Mouse (Mus musculus) midbrain, embryonic 15.5 days (tissue): ENCODE measurements around the gene Gm7879. TPM values are rescaled to one million over a fixed set of nuclear protein-coding genes. Genes with fewer than 3 reads are reported as not detected.
A peak's percentile ranks its signal among the peaks of the same experiment; 100 is the strongest.

Experiments used
- ATAC-seq: fragments of 200-750 bp; cut with Nextera tagmentation; replicated peaks from 2 replicates; pipeline ENCODE4 v1.8.0; 2017; ENCODE audit warnings: moderate TSS enrichment
- H3K27ac ChIP-seq: fragments of 300-500 bp; sonication (generic); 2 replicates; pipeline ENCODE4 v1.5.1; 2015; ENCODE audit warnings: mild to moderate bottlenecking, inconsistent platforms
- H3K27me3 ChIP-seq: fragments of 300-500 bp; sonication (generic); replicated peaks from 2 replicates; pipeline ENCODE4 v1.6.1; 2015; ENCODE audit warnings: inconsistent platforms
- H3K36me3 ChIP-seq: fragments of 300-500 bp; sonication (generic); replicated peaks from 2 replicates; pipeline ENCODE4 v1.6.1; 2015; ENCODE audit warnings: inconsistent platforms
- H3K4me1 ChIP-seq: fragments of 300-500 bp; sonication (generic); 2 replicates; pipeline ENCODE4 v1.6.1; 2015; ENCODE audit warnings: inconsistent platforms
- H3K4me2 ChIP-seq: fragments of 300-500 bp; sonication (generic); 2 replicates; pipeline ENCODE4 v1.6.1; 2015; ENCODE audit warnings: inconsistent platforms, mild to moderate bottlenecking, moderate library complexity
- H3K4me3 ChIP-seq: fragments of 300-500 bp; sonication (generic); 2 replicates; pipeline ENCODE4 v1.5.1; 2015; ENCODE audit warnings: mild to moderate bottlenecking, inconsistent platforms
- H3K9ac ChIP-seq: fragments of 300-500 bp; sonication (generic); 2 replicates; pipeline ENCODE4 v1.6.1; 2015; ENCODE audit warnings: mild to moderate bottlenecking, inconsistent platforms
- H3K9me3 ChIP-seq: fragments of 300-500 bp; sonication (generic); 2 replicates; pipeline ENCODE4 v1.6.1; 2016; ENCODE audit warnings: inconsistent platforms
- WGBS: fragments of 180-500 bp; shearing (Covaris S2); methylation state at CpG from one replicate; pipeline ENCODE4 v1.1.7; 2015; ENCODE audit warnings: mixed read lengths; 5-methylcytosine and 5-hydroxymethylcytosine counted together
- polyA plus RNA-seq: library from polyadenylated mRNA; unstranded; fragments of >200 nt; fragmentation: Nextera tagmentation; extraction: Ambion mirVana; gene quantifications from 2 replicates; pipeline ENCODE4 v1.2.1, GENCODE M21; 2015

Gm7879 gene
- polyA plus RNA-seq, 1 experiment from 2014 or later: 0.83 TPM

- Histone ChIP-seq H3K4me3 (no peak overlapping the region), H3K9me3 (no peaks in the 10 kb centered on the region), H3K4me2 (no peak overlapping the region), H3K36me3 (no peaks in the 10 kb centered on the region), H3K9ac (no peak overlapping the region), H3K27me3 (no peaks in the 10 kb centered on the region), H3K27ac (no peak overlapping the region), H3K4me1 (no peaks in the 10 kb centered on the region)
- 92% methylated on average over 3 of the region's 3 CpGs for WGBS
- no peak for ATAC-seq
These were observed 8.3 kb upstream of the Gm7879 start for GRCm38 (mm10) chr5:43904685-43905084.

DNA sequence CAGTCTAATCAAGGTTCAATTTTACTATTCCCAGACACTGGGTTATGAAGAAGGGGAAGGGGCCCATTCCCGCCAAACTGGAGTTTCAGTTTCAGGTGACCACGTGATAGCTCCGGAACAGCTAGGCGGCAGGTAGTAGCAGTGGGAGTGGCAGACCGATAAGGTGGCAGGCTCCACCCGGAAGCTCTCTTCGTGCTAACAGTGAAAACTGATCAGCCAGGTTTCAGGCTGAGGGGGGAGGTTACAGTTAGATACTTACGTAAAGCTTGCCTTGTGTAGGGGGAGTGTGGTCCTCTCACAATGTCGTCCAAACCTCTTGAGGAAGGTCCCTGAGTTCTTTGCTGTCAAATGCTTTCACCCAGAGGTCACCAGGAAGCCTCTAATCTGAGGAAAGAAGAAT lies 3.7 kb upstream of the Gm7879 start:
- 71% methylated on average over 9 of the region's 9 CpGs for WGBS
- H3K9ac ChIP-seq: no peak overlapping the region
- H3K4me1 ChIP-seq: no peaks in the 10 kb centered on the region
- H3K27ac ChIP-seq: no peak overlapping the region
- H3K27me3 ChIP-seq: no peaks in the 10 kb centered on the region
- no peaks in the 10 kb centered on the region for H3K9me3 ChIP-seq
- H3K4me3 ChIP-seq: no peak overlapping the region
- no peak for ATAC-seq
- no peak overlapping the region for H3K4me2 ChIP-seq
- H3K36me3 ChIP-seq: no peaks in the 10 kb centered on the region

DNA sequence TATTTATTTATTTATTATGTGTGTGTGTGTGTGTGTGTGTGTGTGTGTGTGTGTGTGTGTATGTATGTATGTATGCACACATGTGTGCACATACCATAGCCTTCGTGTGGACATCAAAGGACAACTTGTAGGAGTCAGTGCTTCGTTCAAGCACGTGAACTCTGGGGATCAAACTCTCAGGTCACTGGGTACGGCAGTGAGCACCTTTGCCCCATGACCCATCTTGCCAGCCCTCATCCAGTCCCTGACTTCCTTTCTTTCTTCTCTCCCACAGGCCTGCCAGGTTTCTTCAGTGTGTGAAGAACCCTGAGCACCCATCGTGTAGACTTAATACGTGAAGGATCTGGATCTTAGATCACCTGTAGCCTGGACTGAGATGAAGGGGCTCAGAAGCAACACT lies 2.9 kb upstream of the Gm7879 start:
- no peak overlapping the region for H3K9ac ChIP-seq
- no peaks in the 10 kb centered on the region for H3K4me1 ChIP-seq
- H3K27me3 ChIP-seq: no peaks in the 10 kb centered on the region
- ATAC-seq: no peak
- no peaks in the 10 kb centered on the region for H3K36me3 ChIP-seq
- no peak overlapping the region for H3K4me3 ChIP-seq
- no peak overlapping the region for H3K4me2 ChIP-seq
- H3K9me3 ChIP-seq: no peaks in the 10 kb centered on the region
- no peak overlapping the region for H3K27ac ChIP-seq
- 92% methylated on average over 6 of the region's 6 CpGs for WGBS

DNA sequence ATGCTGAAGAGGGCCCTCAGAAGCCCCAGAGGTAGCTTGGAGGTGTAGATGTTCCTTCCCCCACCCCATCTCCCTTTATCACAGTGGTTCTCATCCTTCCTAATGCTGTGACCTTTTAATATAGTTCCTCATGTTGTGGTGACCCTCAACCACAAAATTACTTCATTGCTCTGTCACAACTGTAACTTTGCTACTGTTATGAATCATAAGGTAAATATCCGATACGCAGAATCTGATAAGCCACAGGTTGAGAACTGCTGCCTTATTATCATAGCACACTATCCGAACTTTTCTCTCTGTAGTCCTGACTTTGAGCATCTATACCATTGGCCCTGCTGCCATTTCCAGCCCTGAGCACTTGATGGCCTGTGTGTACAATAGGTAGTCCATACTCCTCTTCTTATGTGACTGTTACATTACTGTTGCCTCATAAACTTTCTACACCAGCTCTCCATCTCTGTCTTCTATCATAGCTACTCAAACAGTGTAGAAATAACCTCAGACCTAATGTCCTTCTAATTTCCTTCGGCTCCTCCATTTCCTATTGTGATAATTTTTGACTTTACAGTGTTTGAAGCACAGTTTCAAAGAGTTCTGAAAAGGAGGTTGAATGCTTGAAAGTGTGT lies 2.4 kb downstream of the Gm7879 start:
- H3K36me3 ChIP-seq: no peaks in the 10 kb centered on the region
- H3K27me3 ChIP-seq: no peaks in the 10 kb centered on the region
- no peaks in the 10 kb centered on the region for H3K4me1 ChIP-seq
- no peak overlapping the region for H3K9ac ChIP-seq
- no peak overlapping the region for H3K4me3 ChIP-seq
- no peaks in the 10 kb centered on the region for H3K9me3 ChIP-seq
- no peak overlapping the region for H3K27ac ChIP-seq
- H3K4me2 ChIP-seq: no peak overlapping the region
- 93% methylated on average over 4 of the region's 4 CpGs for WGBS
- ATAC-seq: no peak

GRCm38 (mm10) chr5:43921877-43922276 lies 8.9 kb downstream of the Gm7879 start:
- Histone ChIP-seq H3K9me3 (no peaks in the 10 kb centered on the region), H3K36me3 (no peaks in the 10 kb centered on the region), H3K27me3 (no peaks in the 10 kb centered on the region), H3K4me2 (no peak overlapping the region), H3K4me3 (no peak overlapping the region), H3K4me1 (no peaks in the 10 kb centered on the region), H3K9ac (no peak overlapping the region), H3K27ac (no peak overlapping the region)
- no peak for ATAC-seq
- 89% methylated on average over 11 of the region's 11 CpGs for WGBS

DNA sequence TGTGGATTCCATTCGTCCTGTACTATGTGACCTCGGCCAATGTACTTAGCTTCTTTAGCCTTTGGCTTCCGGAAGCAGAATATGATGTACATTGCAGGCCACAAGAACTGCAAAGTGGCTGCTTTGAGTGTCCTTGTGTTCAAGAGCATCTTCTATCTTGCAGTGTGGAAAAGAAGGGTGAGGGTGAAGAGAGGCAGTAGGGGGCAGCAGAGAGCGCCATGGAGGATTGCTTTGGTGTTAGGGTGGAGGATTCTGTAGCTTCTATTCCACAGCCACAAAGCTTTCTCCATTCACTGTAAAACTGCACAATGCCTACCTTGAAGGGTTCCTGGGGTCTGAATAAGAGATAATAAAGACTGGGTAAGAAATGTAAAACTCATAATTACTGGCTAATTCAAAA lies 11.0 kb downstream of the Gm7879 start:
- Histone ChIP-seq H3K27me3 (no peaks in the 10 kb centered on the region), H3K4me1 (no peaks in the 10 kb centered on the region), H3K27ac (no peak overlapping the region), H3K4me2 (no peak overlapping the region), H3K9ac (no peak overlapping the region), H3K36me3 (no peaks in the 10 kb centered on the region), H3K4me3 (no peak overlapping the region), H3K9me3 (no peaks in the 10 kb centered on the region)
- WGBS: 34% methylated on average over 4 of the region's 4 CpGs
- ATAC-seq: no peak

- ATAC-seq: no peak
- Histone ChIP-seq H3K4me3 (no peak overlapping the region), H3K4me1 (no peaks in the 10 kb centered on the region), H3K27ac (no peak overlapping the region), H3K36me3 (no peaks in the 10 kb centered on the region), H3K9me3 (no peaks in the 10 kb centered on the region), H3K27me3 (no peaks in the 10 kb centered on the region), H3K9ac (no peak overlapping the region), H3K4me2 (no peak overlapping the region)
These were observed 14.8 kb downstream of the Gm7879 start for GRCm38 (mm10) chr5:43927729-43928128.

DNA sequence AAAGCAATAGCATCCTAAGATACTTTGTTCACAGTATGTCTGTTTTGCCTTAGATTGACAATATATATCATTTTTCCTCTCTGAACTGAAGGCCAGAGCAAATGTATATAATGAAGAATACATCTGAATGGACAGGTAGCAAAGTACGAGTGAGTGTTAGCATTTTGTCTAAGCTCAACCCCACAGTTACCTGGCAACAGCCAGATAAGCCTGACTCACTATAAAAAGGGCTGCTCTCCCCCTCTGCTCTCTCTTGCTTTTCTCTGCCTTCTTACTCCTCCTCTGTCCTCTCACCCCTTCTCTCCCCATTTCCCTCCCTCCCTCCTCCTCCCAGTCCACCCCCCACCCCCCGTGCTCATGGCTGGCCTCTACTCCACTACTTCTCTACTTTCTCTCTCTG lies 20.3 kb downstream of the Gm7879 start:
- no peak overlapping the region for H3K27ac ChIP-seq
- H3K27me3 ChIP-seq: no peaks in the 10 kb centered on the region
- no peaks in the 10 kb centered on the region for H3K9me3 ChIP-seq
- WGBS: 40% methylated on average over 2 of the region's 2 CpGs
- no peak for ATAC-seq
- no peak overlapping the region for H3K9ac ChIP-seq
- H3K4me1 ChIP-seq: no peaks in the 10 kb centered on the region
- H3K4me3 ChIP-seq: no peak overlapping the region
- H3K36me3 ChIP-seq: no peaks in the 10 kb centered on the region
- no peak overlapping the region for H3K4me2 ChIP-seq

GRCm38 (mm10) chr5:43947330-43947977 lies 34.5 kb downstream of the Gm7879 start:
- Histone ChIP-seq H3K27ac (no peak overlapping the region), H3K4me2 (peak overlapping the region; percentile 81), H3K4me3 (peak overlapping the region; percentile 35), H3K9ac (no peak overlapping the region), H3K9me3 (no peaks in the 10 kb centered on the region), H3K27me3 (no peaks in the 10 kb centered on the region), H3K4me1 (peaks cover 18% of the 10 kb centered on the region), H3K36me3 (no peaks in the 10 kb centered on the region)
- 41% methylated on average over 9 of the region's 9 CpGs for WGBS
- peak; percentile 79 for ATAC-seq

GRCm38 (mm10) chr5:43948111-43948743 lies 35.3 kb downstream of the Gm7879 start:
- Histone ChIP-seq H3K36me3 (no peaks in the 10 kb centered on the region), H3K27ac (no peak overlapping the region), H3K9ac (peak overlapping the region; percentile 26), H3K4me1 (peaks cover 18% of the 10 kb centered on the region), H3K4me3 (peak overlapping the region; percentile 35), H3K4me2 (peak overlapping the region; percentile 81), H3K9me3 (no peaks in the 10 kb centered on the region), H3K27me3 (no peaks in the 10 kb centered on the region)
- 1% methylated on average over 27 of the region's 27 CpGs for WGBS
- ATAC-seq: peak; percentile 91

DNA sequence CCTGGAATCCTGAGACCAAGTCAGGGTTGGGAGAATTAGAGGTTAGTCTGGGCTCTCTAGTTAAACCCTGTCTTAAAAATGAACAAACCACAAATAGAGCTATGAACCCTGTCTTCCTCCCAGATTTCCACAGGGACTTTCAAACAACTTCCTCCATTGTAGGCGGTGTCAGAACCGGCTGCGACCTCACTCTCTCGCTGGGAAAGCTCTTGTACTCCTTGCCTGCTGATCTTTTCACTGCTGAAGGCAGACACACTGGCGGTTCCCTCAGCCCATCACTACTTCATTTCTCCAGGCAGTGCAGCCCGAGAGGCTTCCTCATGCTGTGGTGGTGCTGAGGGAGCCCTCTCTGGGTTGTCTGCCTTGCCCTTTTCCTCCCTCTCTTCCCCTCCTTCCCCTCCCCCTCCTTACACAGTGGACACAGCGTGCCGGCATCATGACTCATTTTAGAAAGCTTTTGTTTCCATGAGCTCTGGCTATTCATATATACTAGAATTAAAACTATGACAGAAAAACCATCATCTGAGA lies 35.9 kb downstream of the Gm7879 start:
- peak; percentile 45 for ATAC-seq
- Histone ChIP-seq H3K27me3 (no peaks in the 10 kb centered on the region), H3K4me2 (peak overlapping the region; percentile 81), H3K36me3 (no peaks in the 10 kb centered on the region), H3K4me1 (peaks cover 18% of the 10 kb centered on the region), H3K9ac (no peak overlapping the region), H3K9me3 (no peaks in the 10 kb centered on the region), H3K27ac (no peak overlapping the region), H3K4me3 (peak overlapping the region; percentile 35)
- 3% methylated on average over 8 of the region's 8 CpGs for WGBS

GRCm38 (mm10) chr5:43953241-43953640 lies 40.3 kb downstream of the Gm7879 start:
- ATAC-seq: no peak
- 67% methylated on average over 1 of the region's 1 CpGs for WGBS
- no peak overlapping the region for H3K27ac ChIP-seq

More at GRCm38 (mm10) chr5:43953241-43953640, 40.3 kb downstream of the Gm7879 start:
- no peak overlapping the region for H3K4me2 ChIP-seq
- no peak overlapping the region for H3K9ac ChIP-seq
- no peaks in the 10 kb centered on the region for H3K27me3 ChIP-seq
- H3K4me1 ChIP-seq: peaks cover 7% of the 10 kb centered on the region
- no peak overlapping the region for H3K4me3 ChIP-seq
- no peaks in the 10 kb centered on the region for H3K9me3 ChIP-seq
- no peaks in the 10 kb centered on the region for H3K36me3 ChIP-seq
